Mouse (Mus musculus) CH12.LX (cell line): ENCODE results near the gene Psmb7. TPM values are rescaled to one million over a fixed set of nuclear protein-coding genes. Genes with fewer than 3 reads are reported as not detected.

Source experiments
- DNase-seq: peaks from one replicate; pipeline ENCODE4 v3.0.0-alpha.2; 2013; ENCODE audit errors: extremely low read depth
- H3K27ac ChIP-seq: 2 replicates; pipeline ENCODE4 v1.5.1; 2012; ENCODE audit warnings: low read depth, mild to moderate bottlenecking, control low read depth, moderate library complexity; ENCODE audit not compliant: insufficient read depth
- H3K27me3 ChIP-seq: replicated peaks from 2 replicates; pipeline ENCODE3; 2012; ENCODE audit warnings: inconsistent platforms
- H3K36me3 ChIP-seq, 2 experiments: replicated peaks in 1 of 2; 2 replicates each; pipeline versions ENCODE3 to v1.6.1; 2012; ENCODE audit warnings: inconsistent platforms in 1 of 2, low read length in 1 of 2, mild to moderate bottlenecking in 1 of 2, mixed read lengths in 1 of 2, moderate library complexity in 1 of 2; ENCODE audit not compliant: control insufficient read depth in 1 of 2, insufficient read depth in 1 of 2
- H3K4me1 ChIP-seq, 2 experiments: 2 replicates each; pipeline ENCODE4 v1.6.1; 2012; ENCODE audit warnings: inconsistent platforms in 1 of 2, moderate library complexity in 1 of 2; ENCODE audit not compliant: insufficient read depth in 2 of 2, control insufficient read depth in 1 of 2
- H3K4me2 ChIP-seq: 2 replicates; pipeline ENCODE4 v1.6.1; 2012; ENCODE audit warnings: low read depth, mild to moderate bottlenecking, control low read depth; ENCODE audit not compliant: poor library complexity, insufficient read depth, severe bottlenecking
- H3K4me3 ChIP-seq, 3 experiments: fragments of 150-350 bp in 1 of 3; sonication (generic) in 1 of 3; replicated peaks in 1 of 3; 2 replicates each; pipeline versions ENCODE3 to v1.5.1; 2011 to 2012; ENCODE audit warnings: low read depth in 2 of 3, low read length in 2 of 3, mild to moderate bottlenecking in 2 of 3, moderate library complexity in 2 of 3, control low read depth in 1 of 3, improper control_type of control experiment in 1 of 3, inconsistent platforms in 1 of 3, mixed read lengths in 1 of 3; ENCODE audit not compliant: poor library complexity in 1 of 3
- H3K79me2 ChIP-seq: replicated peaks from 2 replicates; pipeline ENCODE4 v1.6.1; 2012; ENCODE audit warnings: mild to moderate bottlenecking, moderate library complexity; ENCODE audit not compliant: control insufficient read depth, poor library complexity, insufficient read depth, severe bottlenecking; ENCODE audit errors: extremely low read depth
- H3K9ac ChIP-seq: 2 replicates; pipeline ENCODE4 v1.6.1; 2012; ENCODE audit warnings: low read depth, mild to moderate bottlenecking, control low read depth, moderate library complexity; ENCODE audit not compliant: insufficient read depth
- H3K9me3 ChIP-seq: replicated peaks from 2 replicates; pipeline ENCODE3; 2012; ENCODE audit warnings: low read length, inconsistent platforms, mixed read lengths
- CHD1 ChIP-seq: IDR thresholded peaks from 2 replicates; pipeline ENCODE4 v1.6.1; 2012; ENCODE audit warnings: low read depth, low read length, improper control_type of control experiment, inconsistent platforms
- E2F4 ChIP-seq: IDR thresholded peaks from 2 replicates; pipeline ENCODE4 v1.6.1; 2011; ENCODE audit warnings: low read depth, low read length, improper control_type of control experiment; ENCODE audit not compliant: insufficient replicate concordance
- ELF1 ChIP-seq: IDR thresholded peaks from 2 replicates; pipeline ENCODE4 v1.6.1; 2014; ENCODE audit warnings: low read depth, mild to moderate bottlenecking, inconsistent platforms, low read length, improper control_type of control experiment
- IRF4 ChIP-seq: IDR thresholded peaks from 2 replicates; pipeline ENCODE4 v1.6.1; 2014; ENCODE audit warnings: low read depth, mild to moderate bottlenecking, inconsistent platforms, low read length, improper control_type of control experiment
- JUN ChIP-seq: IDR thresholded peaks from 2 replicates; pipeline ENCODE4 v1.6.1; 2011; ENCODE audit warnings: low read depth, mild to moderate bottlenecking, low read length, improper control_type of control experiment, moderate library complexity; ENCODE audit not compliant: insufficient read depth
- KAT2A ChIP-seq: IDR thresholded peaks from 2 replicates; pipeline ENCODE4 v1.6.1; 2012; ENCODE audit warnings: low read length, improper control_type of control experiment, inconsistent platforms; ENCODE audit not compliant: insufficient replicate concordance
- MAZ ChIP-seq: IDR thresholded peaks from 2 replicates; pipeline ENCODE4 v1.6.1; 2012; ENCODE audit warnings: low read depth, mild to moderate bottlenecking, inconsistent platforms, low read length, improper control_type of control experiment, moderate library complexity
- NELFE ChIP-seq: IDR thresholded peaks from 2 replicates; pipeline ENCODE4 v1.6.1; 2011; ENCODE audit warnings: low read depth, low read length, improper control_type of control experiment
- NRF1 ChIP-seq: IDR thresholded peaks from 2 replicates; pipeline ENCODE4 v1.6.1; 2014; ENCODE audit warnings: low read depth, mild to moderate bottlenecking, inconsistent platforms, low read length, improper control_type of control experiment, moderate library complexity
- POLR2A ChIP-seq: IDR thresholded peaks from 2 replicates; pipeline ENCODE4 v1.6.1; 2011; ENCODE audit warnings: low read depth, mild to moderate bottlenecking, improper control_type of control experiment, low read length
- SIN3A ChIP-seq: IDR thresholded peaks from 2 replicates; pipeline ENCODE4 v1.6.1; 2012; ENCODE audit warnings: low read length, improper control_type of control experiment, inconsistent platforms
- TBP ChIP-seq: conservative IDR thresholded peaks from 2 replicates; pipeline ENCODE4 v1.6.1; 2011; ENCODE audit warnings: low read depth, low read length, improper control_type of control experiment
- ZKSCAN1 ChIP-seq: IDR thresholded peaks from 2 replicates; pipeline ENCODE4 v1.6.1; 2012; ENCODE audit warnings: low read depth, inconsistent platforms, low read length, improper control_type of control experiment, borderline replicate concordance
- ZMIZ1 ChIP-seq: IDR thresholded peaks from 2 replicates; pipeline ENCODE4 v1.6.1; 2012; ENCODE audit warnings: low read depth, mild to moderate bottlenecking, inconsistent platforms, low read length, improper control_type of control experiment
- dilution Hi-C: fragments of 300-500 bp; cut with MboI; formaldehyde crosslinking; loops from 2 replicates; pipeline ENCODE4 v1.14.3; 2020; ENCODE audit warnings: low sequenced_read_pairs; ENCODE audit not compliant: extremely low pct_unique_long_range_greater_than_20kb, extremely low pct_ligation_motif_present
- in situ Hi-C: fragments of 300-500 bp; cut with MboI; formaldehyde crosslinking; loops from 3 replicates; pipeline ENCODE4 v1.14.3; 2019; ENCODE audit warnings: low sequenced_read_pairs, low pct_ligation_motif_present, low pct_unique_long_range_greater_than_20kb, mixed read lengths
- polyA plus RNA-seq: library from polyadenylated mRNA; unstranded; fragments of >175 nt; gene quantifications from 2 replicates; pipeline ENCODE4 v1.2.1, GENCODE M21; 2012; ENCODE audit warnings: low read depth; ENCODE audit not compliant: insufficient read length
- total RNA-seq, 2 experiments: library from RNA; depleted of rRNA; stranded (reverse); fragments of 300-350 nt in 1 of 2; fragments of >200 nt in 1 of 2; gene quantifications; 2 replicates each; pipeline ENCODE4 v1.2.3; 2012 to 2014

Psmb7 gene
- total and polyA plus RNA-seq, 3 experiments, result 334 to 415 (median 389) TPM

- Histone ChIP-seq H3K4me2 (no peak overlapping the region), H3K27ac (no peak overlapping the region), H3K27me3 (no peaks in the 10 kb centered on the region), H3K9ac (no peak overlapping the region), H3K9me3 (no peaks in the 10 kb centered on the region), H3K79me2 (no peaks in the 10 kb centered on the region; the same call in 1 of the 2 replicates), H3K4me3 (no peak overlapping the region), H3K4me1 (peaks cover 44 to 67% of the 10 kb centered on the region in 2 experiments), H3K36me3 (peaks cover 19 to 47% of the 10 kb centered on the region in 2 experiments)
- dilution Hi-C loops (no loop called here), in situ Hi-C loops (no loop called here)
- no peak for DNase-seq
- TF ChIP-seq SIN3A (no peak), NELFE (no peak), IRF4 (no peak), JUN (no peak)
These were observed 95.9 kb downstream of the Psmb7 start for GRCm38 (mm10) chr2:38547793-38548517.

- H3K9me3 ChIP-seq, result no peaks in the 10 kb centered on the region
- in situ Hi-C loops, result no loop called here
- no peak overlapping the region for H3K9ac ChIP-seq
- H3K4me2 ChIP-seq, result no peak overlapping the region
- H3K36me3 ChIP-seq, result peaks cover 12 to 35% of the 10 kb centered on the region in 2 experiments
- H3K27ac ChIP-seq, result no peak overlapping the region
- peaks cover 50 to 79% of the 10 kb centered on the region in 2 experiments for H3K4me1 ChIP-seq
- no peak overlapping the region for H3K4me3 ChIP-seq
- TF ChIP-seq NELFE (no peak), SIN3A (no peak)
- no peaks in the 10 kb centered on the region for H3K27me3 ChIP-seq
- DNase-seq, result no peak
- dilution Hi-C loops, result no loop called here
- H3K79me2 ChIP-seq, result no peaks in the 10 kb centered on the region; the same call in 1 of the 2 replicates
These were observed 97.1 kb downstream of the Psmb7 start for GRCm38 (mm10) chr2:38546748-38547147.

- no peaks in the 10 kb centered on the region for H3K9me3 ChIP-seq
- no peak for DNase-seq
- dilution Hi-C loops (no loop called here), in situ Hi-C loops (no loop called here)
- no peaks in the 10 kb centered on the region for H3K27me3 ChIP-seq
- H3K79me2 ChIP-seq, result no peaks in the 10 kb centered on the region; the same call in 1 of the 2 replicates
- H3K27ac ChIP-seq, result no peak overlapping the region
- H3K36me3 ChIP-seq, result peaks cover 11 to 29% of the 10 kb centered on the region in 2 experiments
- H3K9ac ChIP-seq, result no peak overlapping the region
- TF ChIP-seq SIN3A (no peak), E2F4 (no peak), POLR2A (no peak), CHD1 (no peak), ELF1 (no peak), ZMIZ1 (no peak), KAT2A (no peak), ZKSCAN1 (no peak), TBP (no peak), NRF1 (no peak), MAZ (no peak)
- no peak overlapping the region for H3K4me2 ChIP-seq
- H3K4me1 ChIP-seq, result peaks cover 55 to 84% of the 10 kb centered on the region in 2 experiments
- H3K4me3 ChIP-seq, result no peak overlapping the region
These were observed 97.7 kb downstream of the Psmb7 start for GRCm38 (mm10) chr2:38546222-38546621.
